ENCODE assay signal across 1 mouse cellular context in the genomic region with DNA sequence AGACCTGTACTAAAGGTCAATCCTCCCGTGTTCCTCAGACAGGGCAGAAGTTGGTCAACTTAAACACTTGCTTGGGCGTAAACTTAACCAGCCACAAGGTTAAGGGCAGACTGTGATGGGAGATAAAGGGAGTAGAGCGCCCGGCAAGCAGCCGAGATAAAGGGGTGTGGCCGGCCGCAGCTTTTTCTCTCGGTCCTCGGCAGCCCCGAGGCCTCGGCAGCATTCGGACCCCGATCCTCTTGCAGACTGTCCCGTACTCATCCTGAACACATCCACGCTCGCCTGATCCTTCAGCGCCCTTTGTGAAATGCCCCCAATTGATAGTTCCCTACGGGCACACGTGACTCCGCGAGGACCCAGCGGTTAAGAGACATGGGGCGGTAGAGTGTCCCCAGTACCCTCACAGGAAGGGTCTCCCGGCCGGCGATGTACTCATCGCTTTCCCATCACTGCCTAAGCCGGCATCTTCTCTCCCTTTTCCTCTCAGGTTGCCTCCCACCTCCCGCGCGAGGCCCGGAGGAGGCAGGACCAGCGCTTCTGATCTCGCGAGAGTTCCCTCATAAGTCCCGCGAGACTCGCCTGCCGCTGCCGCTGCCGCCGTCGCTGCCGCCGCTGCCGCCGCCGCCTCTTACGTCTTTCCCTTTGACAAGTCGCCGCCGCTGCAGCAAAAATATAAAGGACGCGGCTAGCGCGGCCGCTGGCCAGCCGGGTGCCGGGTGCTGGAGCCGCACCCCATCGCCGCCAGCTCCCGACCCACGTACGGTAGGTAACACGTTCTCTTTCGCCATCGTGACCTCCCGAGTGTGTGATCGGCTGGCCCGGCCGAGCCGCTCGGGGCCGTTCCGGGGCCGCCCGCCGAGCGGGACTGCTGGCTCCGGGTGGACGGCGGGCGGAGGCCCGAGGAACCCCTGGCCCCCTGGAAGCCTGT.
A peak's percentile ranks its signal among the peaks of the same experiment; 100 is the strongest.
TF ChIP-seq lines count a peak whose summit lies in the region.

TSS of gene Herc1 (plus strand) at position 591 of the 928 bp plus-strand sequence.

TF ChIP-seq in MEL, 35 proteins besides CTCF, POLR2A, EP300 and RAD21 (continued from another document):
- TF ChIP-seq TAL1 (IDR thresholded peaks at IDR 0.05; ENCODE audit: low read length) (peak; percentile 80), TCF12 (IDR thresholded peaks at IDR 0.05; ENCODE audit: low read depth, low read length) (peak; percentile 80), MYC (IDR thresholded peaks at IDR 0.05; ENCODE audit: low read depth, low read length) (no peak), ELF1 (IDR thresholded peaks at IDR 0.05; ENCODE audit: low read depth, low read length) (0 out of 2 replicates have a peak, but pooled peaks have one; percentile 13), NRF1 (IDR thresholded peaks at IDR 0.05; ENCODE audit: insufficient read depth, low read depth, low read length, poor library complexity, severe bottlenecking) (no peak), HCFC1 (IDR thresholded peaks at IDR 0.05; ENCODE audit: low read depth, low read length) (peak; percentile 77), ZC3H11A (IDR thresholded peaks at IDR 0.05; ENCODE audit: low read depth, low read length) (no peak), RCOR1 (IDR thresholded peaks at IDR 0.05; ENCODE audit: low read depth, low read length) (peak; percentile 70; the same call in 1 of the 2 replicates)
